Mouse (Mus musculus) G1E (cell line): ENCODE results near the gene Kalrn. TPM values are rescaled to one million over a fixed set of nuclear protein-coding genes. Genes with fewer than 3 reads are reported as not detected.
A peak's percentile ranks its signal among the peaks of the same experiment; 100 is the strongest.

Experiments
- ATAC-seq: 2 replicates; pipeline ENCODE4 v1.8.0; 2016; ENCODE audit warnings: mild to moderate bottlenecking; ENCODE audit not compliant: insufficient number of reproducible peaks, poor library complexity, low FRiP score, severe bottlenecking; ENCODE audit errors: extremely low read depth
- DNase-seq: peaks from one replicate; pipeline ENCODE4 v3.0.0; 2012; ENCODE audit warnings: low spot score
- H3K27me3 ChIP-seq: 2 replicates; pipeline ENCODE4 v1.6.1; 2012; ENCODE audit warnings: mild to moderate bottlenecking, low read length, inconsistent platforms; ENCODE audit not compliant: insufficient read depth
- H3K36me3 ChIP-seq: replicated peaks from 2 replicates; pipeline ENCODE3; 2012; ENCODE audit warnings: mild to moderate bottlenecking, inconsistent platforms
- H3K4me1 ChIP-seq: 2 replicates; pipeline ENCODE4 v1.6.1; 2012; ENCODE audit warnings: low read depth, low read length, inconsistent platforms, mixed read lengths; ENCODE audit not compliant: insufficient read depth
- H3K4me3 ChIP-seq: 2 replicates; pipeline ENCODE4 v1.5.1; 2012; ENCODE audit warnings: low read depth, mild to moderate bottlenecking, inconsistent platforms, low read length, moderate library complexity, mixed read lengths
- H3K9me3 ChIP-seq: replicated peaks from 2 replicates; pipeline ENCODE4 v1.6.1; 2012; ENCODE audit warnings: inconsistent platforms
- CTCF ChIP-seq: IDR thresholded peaks from 2 replicates; pipeline ENCODE4 v1.5.1; 2012; ENCODE audit warnings: low read depth, low read length, inconsistent platforms, mixed read lengths
- GATA1 ChIP-seq: IDR thresholded peaks from 2 replicates; pipeline ENCODE4 v1.6.1; 2012; ENCODE audit warnings: borderline replicate concordance, low read length, inconsistent platforms, mixed read lengths
- GATA2 ChIP-seq: IDR thresholded peaks from 2 replicates; pipeline ENCODE4 v1.6.1; 2012; ENCODE audit warnings: low read depth, low read length, inconsistent platforms, borderline replicate concordance
- POLR2AphosphoS5 ChIP-seq: IDR thresholded peaks from 2 replicates; pipeline ENCODE4 v1.6.1; 2012; ENCODE audit warnings: low read depth, low read length, inconsistent platforms; ENCODE audit not compliant: insufficient replicate concordance
- TAL1 ChIP-seq: conservative IDR thresholded peaks from 2 replicates; pipeline ENCODE4 v1.6.1; 2012; ENCODE audit warnings: low read depth, low read length, inconsistent platforms, mixed read lengths
- polyA plus RNA-seq: library from polyadenylated mRNA; stranded (reverse); fragments of >175 nt; gene quantifications from 2 replicates; pipeline ENCODE4 v1.2.3, GENCODE M21; 2012
- total RNA-seq, 2 experiments: library from RNA; stranded (forward) in 1 of 2; stranded (reverse) in 1 of 2; fragments of 200-1000 nt in 1 of 2; fragments of >200 nt in 1 of 2; fragmentation: Nextera tagmentation in 1 of 2; gene quantifications; 2 replicates each; pipeline ENCODE4 v1.2.3; 2014 to 2017

Gene Kalrn
- total and polyA plus RNA-seq, 3 experiments, result 0.88 to 2.8 (median 1.8) TPM

GRCm38 (mm10) chr16:33930785-33931184 lies 642.5 kb downstream of the Kalrn start:
- ATAC-seq (no peak), DNase-seq (no peak)
- Histone ChIP-seq H3K36me3 (no peaks in the 10 kb centered on the region), H3K9me3 (no peaks in the 10 kb centered on the region), H3K4me3 (no peak overlapping the region), H3K4me1 (no peaks in the 10 kb centered on the region), H3K27me3 (peaks cover 57% of the 10 kb centered on the region)
- TF ChIP-seq CTCF, result no peak
- TF ChIP-seq GATA2, result no peak
- no peak for TF ChIP-seq TAL1
- TF ChIP-seq GATA1, result no peak
- TF ChIP-seq POLR2AphosphoS5, result no peak

DNA sequence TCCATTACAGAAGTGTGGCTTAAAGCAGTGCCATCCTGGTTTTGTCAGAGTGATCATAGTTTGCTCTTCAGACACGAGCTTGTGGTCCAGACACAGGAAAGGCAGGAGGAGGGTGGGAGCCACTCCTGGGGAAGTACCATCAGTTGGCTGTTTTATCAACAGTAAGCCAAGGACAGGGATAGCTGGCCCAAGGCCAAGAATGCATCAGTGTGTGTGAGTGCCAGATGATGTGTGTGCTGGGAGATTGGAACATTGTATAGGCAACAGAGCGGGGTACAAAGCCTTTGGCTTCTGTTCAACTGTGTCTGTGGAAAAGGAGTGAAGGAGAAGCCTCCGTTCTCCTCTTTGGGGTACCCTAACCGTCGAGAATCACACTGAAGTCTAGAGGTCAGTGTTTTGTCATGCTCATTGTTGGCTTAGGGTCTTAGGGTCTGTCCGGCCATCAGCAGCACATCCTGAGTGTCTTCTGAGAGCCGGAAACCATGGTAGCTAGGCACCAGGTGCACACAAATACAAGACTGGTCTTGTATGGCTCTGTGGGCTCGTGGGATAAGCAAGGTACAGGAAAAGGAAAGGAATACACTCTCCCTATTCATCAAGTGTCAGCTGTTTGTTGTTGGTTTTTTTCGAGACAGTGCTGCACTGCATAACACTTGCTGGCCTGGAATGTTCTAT lies 644.4 kb downstream of the Kalrn start:
- Histone ChIP-seq H3K36me3 (no peaks in the 10 kb centered on the region), H3K4me3 (no peak overlapping the region), H3K9me3 (no peaks in the 10 kb centered on the region), H3K4me1 (peaks cover 4% of the 10 kb centered on the region; the same call in 1 of the 2 replicates), H3K27me3 (peaks cover 49% of the 10 kb centered on the region)
- ATAC-seq, result no peak
- no peak for TF ChIP-seq POLR2AphosphoS5
- TF ChIP-seq CTCF, result no peak
- no peak for TF ChIP-seq TAL1
- no peak for TF ChIP-seq GATA2
- no peak for TF ChIP-seq GATA1
- DNase-seq, result no peak

- peaks cover 36% of the 10 kb centered on the region for H3K27me3 ChIP-seq
- H3K4me1 ChIP-seq, result peaks cover 8% of the 10 kb centered on the region
- ATAC-seq, result no peak
- H3K4me3 ChIP-seq, result no peak overlapping the region
- no peak for DNase-seq
- TF ChIP-seq CTCF (no peak), GATA2 (no peak), GATA1 (no peak), POLR2AphosphoS5 (no peak), TAL1 (no peak)
- no peaks in the 10 kb centered on the region for H3K36me3 ChIP-seq
- no peaks in the 10 kb centered on the region for H3K9me3 ChIP-seq
These were observed 646.0 kb downstream of the Kalrn start for GRCm38 (mm10) chr16:33927263-33927824.

- no peak overlapping the region for H3K4me3 ChIP-seq
- H3K9me3 ChIP-seq, result no peaks in the 10 kb centered on the region
- ATAC-seq (no peak), DNase-seq (no peak)
- peaks cover 33% of the 10 kb centered on the region for H3K27me3 ChIP-seq
- no peaks in the 10 kb centered on the region for H3K36me3 ChIP-seq
- TF ChIP-seq GATA1 (no peak), TAL1 (no peak), CTCF (no peak), GATA2 (no peak), POLR2AphosphoS5 (no peak)
- peaks cover 15% of the 10 kb centered on the region for H3K4me1 ChIP-seq
These were observed 649.6 kb downstream of the Kalrn start for GRCm38 (mm10) chr16:33923758-33924157.

DNA sequence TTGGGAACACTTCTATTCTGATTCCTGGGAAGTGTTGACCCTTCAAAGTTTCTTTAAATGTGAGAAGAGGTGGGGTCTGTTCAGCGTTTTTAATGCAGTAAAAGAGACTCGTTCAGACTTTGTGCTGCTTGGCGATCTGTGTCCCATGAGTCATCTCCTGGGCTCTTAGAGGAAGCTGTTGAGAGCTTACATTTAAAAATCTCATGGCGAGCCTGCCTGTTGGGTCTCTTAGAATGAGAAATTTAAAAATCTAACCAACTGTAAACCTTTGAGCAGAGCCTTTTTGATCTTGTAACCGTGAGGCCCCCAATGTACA lies 650.4 kb downstream of the Kalrn start:
- H3K4me3 ChIP-seq, result no peak overlapping the region
- H3K9me3 ChIP-seq, result no peaks in the 10 kb centered on the region
- ATAC-seq (no peak), DNase-seq (no peak)
- peaks cover 38% of the 10 kb centered on the region for H3K27me3 ChIP-seq
- no peaks in the 10 kb centered on the region for H3K36me3 ChIP-seq
- TF ChIP-seq GATA2 (no peak), GATA1 (no peak), TAL1 (no peak), POLR2AphosphoS5 (no peak), CTCF (no peak)
- H3K4me1 ChIP-seq, result peaks cover 15% of the 10 kb centered on the region

- ATAC-seq, result peak; percentile 45
- H3K9me3 ChIP-seq, result no peaks in the 10 kb centered on the region
- no peak for DNase-seq
- no peaks in the 10 kb centered on the region for H3K36me3 ChIP-seq
- peaks cover 15% of the 10 kb centered on the region for H3K4me1 ChIP-seq
- TF ChIP-seq CTCF (no peak), GATA2 (no peak), GATA1 (no peak)
- peaks cover 38% of the 10 kb centered on the region for H3K27me3 ChIP-seq
- no peak overlapping the region for H3K4me3 ChIP-seq
These were observed 651.0 kb downstream of the Kalrn start for GRCm38 (mm10) chr16:33922111-33923000.
